Mouse (Mus musculus): Measurements from ENCODE around the gene 1500011B03Rik. TPM values are rescaled to one million over a fixed set of nuclear protein-coding genes. Genes with fewer than 3 reads are reported as not detected.
"Not testable (repeated sequence)": the region's sequence is repeated elsewhere in the genome, so short reads cannot be mapped to it uniquely, and the experiment has no call there.

1500011B03Rik gene
- polyA plus RNA-seq (2015; fragmentation: Nextera tagmentation; extraction: Ambion mirVana), result 41.8 and 48.5 TPM in 2 replicates

DNA sequence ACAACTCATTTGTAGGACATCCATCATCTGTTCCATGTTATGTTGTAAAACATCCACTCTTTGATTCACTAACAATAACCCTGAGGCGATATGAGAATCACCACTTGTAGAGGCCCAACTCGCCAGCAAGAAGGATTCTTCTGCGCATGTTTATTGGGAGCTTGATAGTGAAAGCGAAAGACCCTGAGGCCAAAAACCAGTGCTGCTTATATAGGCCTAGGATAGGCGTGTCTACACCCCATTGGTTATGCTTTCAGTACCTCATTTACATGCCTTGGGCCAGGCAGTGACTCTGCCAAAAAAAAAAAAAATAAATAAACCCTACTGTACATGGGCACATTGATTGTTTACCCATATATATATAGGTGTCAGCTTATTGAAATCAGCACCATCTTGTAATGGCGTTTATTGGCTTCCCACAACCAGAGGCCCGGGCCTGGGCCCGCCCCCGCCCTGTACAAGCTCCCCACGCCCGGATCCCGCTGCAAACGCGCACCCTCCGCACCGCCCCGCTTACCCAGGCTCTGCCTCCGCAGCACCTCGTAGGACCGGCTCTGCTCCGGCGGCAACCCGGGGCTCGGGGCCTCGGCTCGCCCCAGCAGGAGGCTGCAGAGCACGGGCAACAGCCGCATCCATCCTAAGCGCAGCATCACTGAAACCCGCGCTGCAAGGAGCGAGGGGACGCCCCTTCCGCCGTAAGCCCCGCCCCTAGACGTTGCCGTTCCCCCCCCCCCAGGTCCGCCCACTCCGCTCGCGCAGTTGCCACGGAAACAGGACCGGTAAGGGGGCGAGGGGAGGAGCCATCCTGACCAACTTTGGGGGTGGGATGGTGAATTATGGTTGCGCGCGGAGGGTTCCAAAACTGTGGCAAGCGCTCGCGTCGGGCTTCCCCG is at the start of gene 1500011B03Rik:
1500011B03Rik (minus strand) TSS at position 673 of the 893 bp plus-strand sequence.
- Histone ChIP-seq H3K9me3 (replicated peaks; ENCODE audit: control insufficient read depth, low read length) (peaks cover 4% of the 10 kb centered on the region; the same call in 1 of the 2 replicates), H3K27ac (ENCODE audit: low read length) (peak within 1 kb of the TSS; percentile 58), H3K36me3 (ENCODE audit: control insufficient read depth, insufficient read depth) (0 out of 2 replicates have a peak, but pooled peaks cover 3% of the 10 kb centered on the region), H3K9ac (ENCODE audit: low read length) (peak within 1 kb of the TSS; percentile 64), H3K4me3 (ENCODE audit: low read length) (peak within 1 kb of the TSS; percentile 68), H3K4me2 (ENCODE audit: low read depth, low read length) (peak within 1 kb of the TSS; percentile 70), H3K4me1 (ENCODE audit: control insufficient read depth, insufficient read depth, low read length) (peaks cover 3% of the 10 kb centered on the region; the same call in 1 of the 2 replicates), H3K27me3 (ENCODE audit: control insufficient read depth, insufficient read depth, low read length) (no peaks in the 10 kb centered on the region)
- WGBS, result 9% methylated on average over 53 of the region's 53 CpGs
- ATAC-seq (replicated peaks; ENCODE audit: extremely low read depth, insufficient read depth, low FRiP score), result peak; percentile 81

DNA sequence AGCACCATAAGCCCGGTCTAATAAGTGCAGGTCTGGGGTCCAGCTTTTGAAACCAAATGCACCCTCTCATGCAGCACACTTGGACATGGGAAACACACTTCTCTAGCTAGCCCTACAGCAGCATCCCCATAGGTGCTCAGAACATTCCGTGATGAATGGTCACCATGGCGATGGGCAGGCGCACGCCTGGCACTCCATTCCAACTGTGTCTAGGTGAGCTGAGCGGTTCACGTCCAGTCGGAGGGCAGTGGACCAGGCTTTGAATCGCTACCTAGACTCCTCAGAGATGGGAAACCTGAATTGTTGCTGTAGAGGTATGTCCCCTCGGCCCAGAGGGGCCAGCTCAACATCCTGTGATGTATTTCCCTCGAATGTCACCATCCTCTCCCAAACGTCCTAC is 42.0 kb upstream of the 1500011B03Rik start:
- no peak overlapping the region for H3K9ac ChIP-seq (ENCODE audit: low read length)
- H3K4me1 ChIP-seq (ENCODE audit: control insufficient read depth, insufficient read depth, low read length), result no peaks in the 10 kb centered on the region
- no peak overlapping the region for H3K4me2 ChIP-seq (ENCODE audit: low read depth, low read length)
- no peaks in the 10 kb centered on the region for H3K36me3 ChIP-seq (ENCODE audit: control insufficient read depth, insufficient read depth)
- H3K27ac ChIP-seq (ENCODE audit: low read length), result no peak overlapping the region
- WGBS, result 86% methylated on average over 12 of the region's 12 CpGs
- ATAC-seq (replicated peaks; ENCODE audit: extremely low read depth, insufficient read depth, low FRiP score), result no peak
- H3K27me3 ChIP-seq (ENCODE audit: control insufficient read depth, insufficient read depth, low read length), result peaks cover 2% of the 10 kb centered on the region
- peaks cover 16% of the 10 kb centered on the region for H3K9me3 ChIP-seq (replicated peaks; ENCODE audit: control insufficient read depth, low read length)
- H3K4me3 ChIP-seq (ENCODE audit: low read length), result no peak overlapping the region

DNA sequence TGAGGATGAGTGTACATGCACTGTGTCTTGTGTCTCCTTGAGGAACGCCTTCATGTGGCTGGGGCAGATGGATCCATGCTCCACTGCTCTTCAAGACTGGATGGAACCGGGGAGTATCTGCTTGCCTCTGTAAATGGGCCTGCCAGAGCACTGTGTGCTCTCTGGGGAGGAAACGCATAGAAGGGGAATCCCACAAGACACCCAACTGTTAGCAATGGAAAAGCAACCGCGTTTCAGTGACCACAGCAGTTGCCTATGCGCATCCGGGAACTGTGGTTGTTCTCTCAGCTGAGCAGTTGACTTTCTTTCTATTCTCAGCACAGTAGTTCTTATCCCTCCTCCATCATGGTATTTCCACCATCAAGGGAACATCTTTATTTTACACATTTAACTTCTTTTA is 41.5 kb upstream of the 1500011B03Rik start:
- peaks cover 2% of the 10 kb centered on the region for H3K27me3 ChIP-seq (ENCODE audit: control insufficient read depth, insufficient read depth, low read length)
- no peak overlapping the region for H3K9ac ChIP-seq (ENCODE audit: low read length)
- H3K36me3 ChIP-seq (ENCODE audit: control insufficient read depth, insufficient read depth), result no peaks in the 10 kb centered on the region
- no peak overlapping the region for H3K4me2 ChIP-seq (ENCODE audit: low read depth, low read length)
- ATAC-seq (replicated peaks; ENCODE audit: extremely low read depth, insufficient read depth, low FRiP score), result no peak
- H3K9me3 ChIP-seq (replicated peaks; ENCODE audit: control insufficient read depth, low read length), result peaks cover 16% of the 10 kb centered on the region
- WGBS, result 72% methylated on average over 7 of the region's 7 CpGs
- H3K27ac ChIP-seq (ENCODE audit: low read length), result no peak overlapping the region
- no peaks in the 10 kb centered on the region for H3K4me1 ChIP-seq (ENCODE audit: control insufficient read depth, insufficient read depth, low read length)
- H3K4me3 ChIP-seq (ENCODE audit: low read length), result no peak overlapping the region

DNA sequence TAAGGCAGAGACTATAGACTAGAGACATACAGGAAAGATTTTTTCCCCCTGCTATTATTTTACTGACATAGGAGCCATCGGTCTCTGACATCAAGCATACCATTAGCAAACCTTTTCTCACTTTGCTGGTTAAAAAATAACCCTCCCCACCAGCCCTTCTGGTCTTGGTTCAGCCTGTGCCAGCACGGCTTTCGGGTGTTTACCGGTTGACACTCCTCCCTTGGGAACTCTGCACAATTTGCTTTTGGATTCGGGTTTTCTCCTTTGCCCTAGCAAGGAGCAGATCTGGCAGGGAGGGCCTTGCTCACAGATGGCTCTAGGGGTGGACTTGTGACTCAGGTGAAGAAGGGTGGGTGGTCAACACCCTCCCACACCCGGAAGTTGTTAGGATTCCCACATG is 38.5 kb upstream of the 1500011B03Rik start:
- H3K4me3 ChIP-seq (ENCODE audit: low read length), result no peak overlapping the region
- no peak overlapping the region for H3K4me2 ChIP-seq (ENCODE audit: low read depth, low read length)
- no peaks in the 10 kb centered on the region for H3K4me1 ChIP-seq (ENCODE audit: control insufficient read depth, insufficient read depth, low read length)
- H3K9ac ChIP-seq (ENCODE audit: low read length), result no peak overlapping the region
- H3K27me3 ChIP-seq (ENCODE audit: control insufficient read depth, insufficient read depth, low read length), result peaks cover 15% of the 10 kb centered on the region
- no peak overlapping the region for H3K27ac ChIP-seq (ENCODE audit: low read length)
- H3K9me3 ChIP-seq (replicated peaks; ENCODE audit: control insufficient read depth, low read length), result no peaks in the 10 kb centered on the region
- H3K36me3 ChIP-seq (ENCODE audit: control insufficient read depth, insufficient read depth), result no peaks in the 10 kb centered on the region
- ATAC-seq (replicated peaks; ENCODE audit: extremely low read depth, insufficient read depth, low FRiP score), result no peak
- WGBS, result 66% methylated on average over 6 of the region's 6 CpGs

DNA sequence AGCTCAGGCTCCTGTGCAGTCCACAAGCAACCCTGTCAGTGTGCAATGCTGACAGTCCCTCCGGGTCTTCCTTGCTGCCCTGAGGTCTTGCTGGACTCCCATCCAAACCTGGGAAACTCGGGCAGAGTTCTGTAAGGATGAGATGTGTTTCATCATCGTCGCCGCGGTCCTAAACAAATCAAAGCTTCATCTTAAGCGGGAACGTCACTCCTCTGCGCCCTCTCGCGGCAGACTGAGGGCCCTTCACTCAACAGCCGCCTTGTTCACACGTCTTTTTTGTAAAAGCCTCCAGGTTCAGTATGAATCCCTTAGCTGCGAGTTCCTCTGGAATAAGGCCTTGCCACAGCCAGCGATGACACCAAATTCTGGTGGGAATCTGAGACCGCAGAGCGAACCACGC is 36.0 kb upstream of the 1500011B03Rik start:
- 5% methylated on average over 18 of the region's 18 CpGs for WGBS
- Histone ChIP-seq H3K4me2 (ENCODE audit: low read depth, low read length) (peak overlapping the region; percentile 60), H3K36me3 (ENCODE audit: control insufficient read depth, insufficient read depth) (no peaks in the 10 kb centered on the region), H3K27ac (ENCODE audit: low read length) (no peak overlapping the region), H3K9me3 (replicated peaks; ENCODE audit: control insufficient read depth, low read length) (no peaks in the 10 kb centered on the region), H3K9ac (ENCODE audit: low read length) (no peak overlapping the region), H3K27me3 (ENCODE audit: control insufficient read depth, insufficient read depth, low read length) (peaks cover 15% of the 10 kb centered on the region), H3K4me3 (ENCODE audit: low read length) (peak overlapping the region; percentile 31), H3K4me1 (ENCODE audit: control insufficient read depth, insufficient read depth, low read length) (no peaks in the 10 kb centered on the region)
- no peak for ATAC-seq (replicated peaks; ENCODE audit: extremely low read depth, insufficient read depth, low FRiP score)

DNA sequence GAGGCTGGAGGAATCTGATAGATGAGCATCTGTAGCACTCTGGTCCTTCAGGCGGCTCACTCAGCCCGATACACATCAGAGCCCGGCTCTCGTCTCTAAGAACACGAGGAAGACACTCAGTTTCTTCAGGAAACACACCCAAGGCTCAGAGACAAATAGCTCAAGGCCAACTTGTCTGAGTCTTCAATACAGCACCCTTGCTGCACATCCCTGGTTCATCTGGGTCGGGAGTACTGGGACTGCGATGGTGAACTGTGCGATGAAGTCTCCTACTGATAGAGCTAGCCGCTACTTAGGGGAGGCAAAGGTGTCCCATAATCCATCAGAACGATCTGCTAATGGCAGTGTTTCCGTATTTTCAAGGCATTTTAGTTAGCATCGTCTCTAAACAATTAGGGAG is 35.3 kb upstream of the 1500011B03Rik start, which contains the start of gene Gm9936:
Gm9936 (minus strand) TSS at position 101 of the 400 bp plus-strand sequence.
- 73% methylated on average over 12 of the region's 12 CpGs for WGBS
- Histone ChIP-seq H3K27me3 (ENCODE audit: control insufficient read depth, insufficient read depth, low read length) (peaks cover 15% of the 10 kb centered on the region), H3K9ac (ENCODE audit: low read length) (no peak within 1 kb of the TSS)

DNA sequence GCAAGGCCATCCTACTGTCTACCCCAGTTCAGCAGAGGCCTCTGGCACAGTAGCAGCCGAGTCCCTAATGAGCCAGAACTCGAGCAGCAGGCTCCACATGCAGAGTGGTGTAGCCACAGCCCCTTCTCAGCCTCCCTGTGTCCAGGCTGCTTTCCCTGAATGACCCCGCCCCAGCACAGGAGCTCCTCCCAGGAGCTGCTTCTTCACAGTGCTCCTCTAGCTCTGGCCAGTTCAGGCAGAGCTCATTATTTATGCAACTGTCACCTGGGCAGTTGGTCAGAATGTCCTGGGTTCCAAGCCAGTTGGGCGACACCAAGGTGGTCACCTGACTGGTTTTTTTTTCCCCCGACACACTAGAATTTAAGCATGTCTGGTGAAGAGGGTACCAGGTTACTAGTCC is 30.1 kb upstream of the 1500011B03Rik start, which contains the start of gene 4930519G04Rik:
4930519G04Rik (plus strand) TSS at position 301 of the 400 bp plus-strand sequence.
- not testable (repeated sequence) for H3K4me1 ChIP-seq (ENCODE audit: control insufficient read depth, insufficient read depth, low read length); H3K27ac ChIP-seq (ENCODE audit: low read length); H3K27me3 ChIP-seq (ENCODE audit: control insufficient read depth, insufficient read depth, low read length); H3K9ac ChIP-seq (ENCODE audit: low read length); H3K36me3 ChIP-seq (ENCODE audit: control insufficient read depth, insufficient read depth); H3K9me3 ChIP-seq (replicated peaks; ENCODE audit: control insufficient read depth, low read length); H3K4me3 ChIP-seq (ENCODE audit: low read length); H3K4me2 ChIP-seq (ENCODE audit: low read depth, low read length); ATAC-seq (replicated peaks; ENCODE audit: extremely low read depth, insufficient read depth, low FRiP score)
- 82% methylated on average over 3 of the region's 5 CpGs for WGBS

More for the DNA sequence above, 35.3 kb upstream of the 1500011B03Rik start, which contains the start of gene Gm9936:
- peak within 1 kb of the TSS; percentile 31 for H3K4me3 ChIP-seq (ENCODE audit: low read length)
- H3K36me3 ChIP-seq (ENCODE audit: control insufficient read depth, insufficient read depth), result no peaks in the 10 kb centered on the region
- peak within 1 kb of the TSS; percentile 60 for H3K4me2 ChIP-seq (ENCODE audit: low read depth, low read length)
- H3K4me1 ChIP-seq (ENCODE audit: control insufficient read depth, insufficient read depth, low read length), result no peaks in the 10 kb centered on the region
- H3K27ac ChIP-seq (ENCODE audit: low read length), result no peak within 1 kb of the TSS
- no peaks in the 10 kb centered on the region for H3K9me3 ChIP-seq (replicated peaks; ENCODE audit: control insufficient read depth, low read length)
- no peak for ATAC-seq (replicated peaks; ENCODE audit: extremely low read depth, insufficient read depth, low FRiP score)

DNA sequence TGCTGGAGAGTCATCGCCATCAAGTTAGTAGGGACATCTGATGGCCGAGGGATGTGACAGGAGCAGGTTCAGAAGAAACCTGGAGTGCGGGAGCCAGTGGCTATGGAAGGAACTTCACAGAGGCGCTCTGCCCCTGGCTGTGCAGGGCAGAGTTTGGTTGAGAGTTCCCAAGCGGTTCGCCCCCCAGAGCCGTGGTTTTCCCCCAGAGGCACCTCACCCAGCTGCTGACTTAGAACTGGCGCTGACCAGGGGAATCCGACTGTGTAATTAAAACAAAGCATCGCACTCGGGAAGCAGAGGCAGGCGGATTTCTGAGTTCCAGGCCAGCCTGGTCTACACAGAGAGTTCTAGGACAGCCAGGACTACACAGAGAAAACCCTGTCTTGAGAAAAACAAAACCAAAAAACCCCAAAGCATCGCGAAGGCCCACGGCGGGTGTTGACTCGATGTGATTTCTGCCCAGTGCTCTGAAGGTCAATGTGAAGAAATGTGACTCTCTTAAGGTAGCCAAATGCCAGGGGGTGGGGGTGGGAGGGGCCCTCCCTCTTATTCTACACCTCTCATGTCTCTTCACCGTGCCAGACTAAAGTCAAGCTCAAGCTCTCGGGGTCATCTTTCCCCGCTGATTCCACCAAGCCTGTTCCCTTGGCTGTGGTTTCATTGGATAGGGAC is 28.4 kb upstream of the 1500011B03Rik start:
- H3K27ac ChIP-seq (ENCODE audit: low read length), result no peak overlapping the region
- H3K9me3 ChIP-seq (replicated peaks; ENCODE audit: control insufficient read depth, low read length), result no peaks in the 10 kb centered on the region
- H3K4me2 ChIP-seq (ENCODE audit: low read depth, low read length), result no peak overlapping the region
- no peaks in the 10 kb centered on the region for H3K4me1 ChIP-seq (ENCODE audit: control insufficient read depth, insufficient read depth, low read length)
- ATAC-seq (replicated peaks; ENCODE audit: extremely low read depth, insufficient read depth, low FRiP score), result no peak
- H3K36me3 ChIP-seq (ENCODE audit: control insufficient read depth, insufficient read depth), result no peaks in the 10 kb centered on the region
- H3K9ac ChIP-seq (ENCODE audit: low read length), result no peak overlapping the region
- H3K27me3 ChIP-seq (ENCODE audit: control insufficient read depth, insufficient read depth, low read length), result no peaks in the 10 kb centered on the region; the same call in 1 of the 2 replicates
- 84% methylated on average over 20 of the region's 20 CpGs for WGBS
- no peak overlapping the region for H3K4me3 ChIP-seq (ENCODE audit: low read length)

DNA sequence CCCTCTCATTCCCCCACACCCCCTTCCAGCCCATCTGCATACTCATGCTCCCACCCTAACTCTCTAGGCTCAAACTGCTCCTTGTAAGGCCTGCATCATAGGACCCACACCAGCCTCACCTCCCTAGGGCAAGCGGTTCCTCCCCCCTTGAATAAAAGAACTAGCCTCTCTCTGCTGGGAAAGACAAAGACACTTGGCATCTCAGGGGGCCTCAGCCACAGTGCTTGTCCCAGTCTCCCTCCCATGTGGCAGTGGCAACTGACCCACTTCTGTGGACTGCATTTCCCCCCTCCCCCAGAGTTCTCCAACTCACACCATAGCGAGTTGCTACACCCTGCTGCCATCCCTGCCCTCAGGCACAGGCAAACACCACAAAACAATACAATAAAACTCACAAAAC is 21.1 kb upstream of the 1500011B03Rik start:
- not testable (repeated sequence) for H3K27ac ChIP-seq (ENCODE audit: low read length); H3K4me3 ChIP-seq (ENCODE audit: low read length); ATAC-seq (replicated peaks; ENCODE audit: extremely low read depth, insufficient read depth, low FRiP score); H3K36me3 ChIP-seq (ENCODE audit: control insufficient read depth, insufficient read depth); H3K4me2 ChIP-seq (ENCODE audit: low read depth, low read length); H3K9me3 ChIP-seq (replicated peaks; ENCODE audit: control insufficient read depth, low read length); H3K27me3 ChIP-seq (ENCODE audit: control insufficient read depth, insufficient read depth, low read length); H3K9ac ChIP-seq (ENCODE audit: low read length); H3K4me1 ChIP-seq (ENCODE audit: control insufficient read depth, insufficient read depth, low read length)
- WGBS, result 77% methylated on average over 2 of the region's 2 CpGs
